Mouse (Mus musculus) myocyte (in vitro differentiated cells): ENCODE data around the gene Mylk3. TPM values are rescaled to one million over a fixed set of nuclear protein-coding genes. Genes with fewer than 3 reads are reported as not detected.
A peak's percentile ranks its signal among the peaks of the same experiment; 100 is the strongest.

ENCODE experiments used
- H3K27me3 ChIP-seq: one replicate; pipeline ENCODE4 v1.6.1; 2011; ENCODE audit not compliant: control insufficient read depth, insufficient read depth, insufficient read length
- H3K36me3 ChIP-seq: one replicate; pipeline ENCODE4 v1.6.1; 2011; ENCODE audit not compliant: control insufficient read depth, insufficient read depth
- H3K4me2 ChIP-seq: one replicate; pipeline ENCODE4 v1.6.1; 2011; ENCODE audit warnings: low read depth, control low read depth
- H3K4me3 ChIP-seq: one replicate; pipeline ENCODE4 v1.5.1; 2011; ENCODE audit warnings: mild to moderate bottlenecking, control low read depth, moderate library complexity
- H3K79me2 ChIP-seq: one replicate; pipeline ENCODE4 v1.6.1; 2011; ENCODE audit not compliant: control insufficient read depth, insufficient read depth
- H3ac ChIP-seq: one replicate; pipeline ENCODE4 v1.6.1; 2011; ENCODE audit not compliant: control insufficient read depth, insufficient read length
- CEBPB ChIP-seq: IDR thresholded peaks from 2 replicates; pipeline ENCODE4 v1.6.1; 2011; ENCODE audit warnings: mild to moderate bottlenecking, moderate library complexity; ENCODE audit not compliant: poor library complexity, insufficient read depth, severe bottlenecking
- E2F4 ChIP-seq: IDR thresholded peaks from one replicate; pipeline ENCODE4 v1.6.1; 2011; ENCODE audit warnings: mild to moderate bottlenecking, control low read depth, moderate library complexity; ENCODE audit not compliant: insufficient read depth
- MAX ChIP-seq: IDR thresholded peaks from one replicate; pipeline ENCODE4 v1.6.1; 2011; ENCODE audit warnings: low read depth, mild to moderate bottlenecking, control low read depth
- MYOD1 ChIP-seq, 3 experiments: IDR thresholded peaks; one replicate each; pipeline ENCODE4 v1.6.1; 2011; ENCODE audit warnings: control low read depth in 2 of 3, low read depth in 2 of 3, mild to moderate bottlenecking in 2 of 3, moderate library complexity in 1 of 3; ENCODE audit not compliant: insufficient read length in 2 of 3, control insufficient read depth in 1 of 3
- MYOG ChIP-seq, 3 experiments: IDR thresholded peaks; one replicate each; pipeline ENCODE4 v1.6.1; 2011; ENCODE audit warnings: control low read depth in 2 of 3, low read depth in 2 of 3, mild to moderate bottlenecking in 2 of 3; ENCODE audit not compliant: insufficient read length in 2 of 3, control insufficient read depth in 1 of 3, insufficient read depth in 1 of 3
- POLR2A ChIP-seq: IDR thresholded peaks from one replicate; pipeline ENCODE4 v1.6.1; 2011; ENCODE audit warnings: low read depth, mild to moderate bottlenecking, control low read depth, moderate library complexity; ENCODE audit not compliant: insufficient read length
- POLR2AphosphoS2 ChIP-seq: IDR thresholded peaks from one replicate; pipeline ENCODE4 v1.6.1; 2011; ENCODE audit warnings: low read depth, control low read depth; ENCODE audit not compliant: insufficient read length
- REST ChIP-seq: IDR thresholded peaks from one replicate; pipeline ENCODE4 v1.6.1; 2011; ENCODE audit warnings: mild to moderate bottlenecking, control low read depth, moderate library complexity; ENCODE audit not compliant: insufficient read depth, insufficient read length
- SRF ChIP-seq: IDR thresholded peaks from one replicate; pipeline ENCODE4 v1.6.1; 2011; ENCODE audit warnings: low read depth; ENCODE audit not compliant: control insufficient read depth, insufficient read length
- TCF12 ChIP-seq: IDR thresholded peaks from one replicate; pipeline ENCODE4 v1.6.1; 2011; ENCODE audit warnings: mild to moderate bottlenecking, control low read depth; ENCODE audit not compliant: poor library complexity, insufficient read depth, severe bottlenecking
- TCF3 ChIP-seq: IDR thresholded peaks from one replicate; pipeline ENCODE4 v1.6.1; 2011; ENCODE audit warnings: low read depth, control low read depth; ENCODE audit not compliant: insufficient read length
- USF1 ChIP-seq: IDR thresholded peaks from one replicate; pipeline ENCODE4 v1.6.1; 2011; ENCODE audit warnings: low read depth, mild to moderate bottlenecking, control low read depth, moderate library complexity
- polyA plus RNA-seq: library from polyadenylated mRNA; unstranded; fragments of >200 nt; fragmentation: generic; extraction: Trizol; gene quantifications from one replicate; pipeline ENCODE4 v1.2.1, GENCODE M21; 2012; ENCODE audit warnings: missing spikeins

Gene Mylk3
- polyA plus RNA-seq, 1 experiment = 3.7 TPM

DNA sequence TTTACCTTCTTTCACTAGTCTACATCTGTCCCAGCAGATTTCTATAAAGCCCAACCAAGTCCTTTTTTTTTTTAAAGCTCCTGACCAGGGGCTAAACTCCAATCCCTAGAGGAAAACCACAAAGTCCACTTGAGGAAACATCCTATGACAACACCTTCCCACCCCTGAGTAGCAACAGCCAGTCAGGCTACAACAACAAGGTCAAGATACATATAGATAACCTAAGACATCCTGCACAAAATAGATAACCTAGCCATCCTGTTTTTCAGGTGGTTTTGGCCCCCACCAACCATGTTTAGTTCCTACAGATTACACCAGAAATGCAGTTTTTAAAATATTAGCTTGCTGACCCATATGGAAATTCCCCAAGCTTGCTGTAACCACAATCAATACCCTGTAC lies 51.0 kb downstream of the Mylk3 start:
- no peak overlapping the region for H3ac ChIP-seq
- H3K36me3 ChIP-seq = no peaks in the 10 kb centered on the region
- no peaks in the 10 kb centered on the region for H3K79me2 ChIP-seq
- no peak for TF ChIP-seq TCF12
- no peak for TF ChIP-seq TCF3
- TF ChIP-seq POLR2AphosphoS2 = no peak
- no peak for TF ChIP-seq E2F4
- no peak for TF ChIP-seq MYOD1 (IDR thresholded peaks at IDR 0.05; ENCODE audit: control insufficient read depth in 1 of 3, insufficient read length in 2 of 3, low read depth in 2 of 3)
- no peak for TF ChIP-seq CEBPB
- TF ChIP-seq POLR2A = no peak
- no peak for TF ChIP-seq REST
- TF ChIP-seq USF1 = no peak
- no peak for TF ChIP-seq SRF
- TF ChIP-seq MAX = no peak
- no peak for TF ChIP-seq MYOG (IDR thresholded peaks at IDR 0.05; ENCODE audit: control insufficient read depth in 1 of 3, insufficient read depth in 1 of 3, insufficient read length in 2 of 3, low read depth in 2 of 3)
- no peaks in the 10 kb centered on the region for H3K27me3 ChIP-seq
- H3K4me2 ChIP-seq = no peak overlapping the region
- H3K4me3 ChIP-seq = no peak overlapping the region

DNA sequence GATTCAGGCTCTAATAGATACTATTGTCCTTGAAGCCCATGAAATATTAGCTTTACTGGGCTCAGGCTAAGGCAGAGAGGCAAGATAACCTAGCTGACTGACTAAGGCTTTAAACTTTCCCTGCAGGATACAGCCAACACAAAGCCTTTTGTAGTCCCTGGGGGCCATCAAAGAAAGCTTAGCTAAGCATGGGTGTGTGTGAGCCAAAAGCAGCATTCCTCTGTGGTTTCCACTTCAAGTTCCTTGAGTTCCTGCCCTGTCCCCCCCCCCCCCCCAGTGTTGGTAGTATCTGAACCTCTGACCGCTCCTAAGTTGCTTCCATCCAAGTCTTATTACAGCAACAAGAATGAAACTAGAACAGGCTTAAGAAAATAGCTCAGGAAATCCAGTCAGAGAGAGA lies 56.6 kb downstream of the Mylk3 start:
- TF ChIP-seq E2F4 (no peak), REST (no peak), USF1 (no peak), MAX (no peak), TCF12 (no peak), SRF (no peak), CEBPB (no peak), TCF3 (no peak), POLR2AphosphoS2 (no peak), MYOG (IDR thresholded peaks at IDR 0.05; ENCODE audit: control insufficient read depth in 1 of 3, insufficient read depth in 1 of 3, insufficient read length in 2 of 3, low read depth in 2 of 3) (no peak), MYOD1 (IDR thresholded peaks at IDR 0.05; ENCODE audit: control insufficient read depth in 1 of 3, insufficient read length in 2 of 3, low read depth in 2 of 3) (no peak), POLR2A (no peak)
- Histone ChIP-seq H3K4me2 (peak overlapping the region; percentile 37), H3K27me3 (no peaks in the 10 kb centered on the region), H3ac (no peak overlapping the region), H3K4me3 (no peak overlapping the region), H3K79me2 (no peaks in the 10 kb centered on the region), H3K36me3 (no peaks in the 10 kb centered on the region)

DNA sequence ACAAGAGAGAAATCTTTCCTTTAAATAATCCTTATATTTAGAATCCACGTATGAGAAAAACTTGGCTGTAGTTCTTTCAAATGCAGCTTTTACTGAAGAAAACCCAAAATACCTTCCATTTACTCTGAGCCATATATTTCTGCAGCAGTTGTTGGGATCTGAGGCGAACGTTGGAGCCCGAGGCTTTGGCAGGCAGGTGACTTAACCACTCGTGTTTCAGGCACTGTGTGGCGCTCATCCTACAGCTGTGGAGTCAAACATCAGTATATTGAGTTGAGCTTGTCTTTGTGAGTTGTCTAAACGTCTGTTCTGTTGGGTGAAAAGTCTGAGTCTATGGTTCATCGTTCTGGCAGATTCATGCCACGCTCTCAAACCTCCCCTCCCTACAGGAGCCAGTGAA lies 59.1 kb downstream of the Mylk3 start:
- Histone ChIP-seq H3ac (no peak overlapping the region), H3K4me2 (peak overlapping the region; percentile 51), H3K27me3 (no peaks in the 10 kb centered on the region), H3K36me3 (no peaks in the 10 kb centered on the region), H3K79me2 (no peaks in the 10 kb centered on the region), H3K4me3 (no peak overlapping the region)
- TF ChIP-seq CEBPB (no peak), POLR2AphosphoS2 (no peak), MYOG (IDR thresholded peaks at IDR 0.05; ENCODE audit: control insufficient read depth in 1 of 3, insufficient read depth in 1 of 3, insufficient read length in 2 of 3, low read depth in 2 of 3) (no peak), REST (no peak), POLR2A (no peak), E2F4 (no peak), MYOD1 (IDR thresholded peaks at IDR 0.05; ENCODE audit: control insufficient read depth in 1 of 3, insufficient read length in 2 of 3, low read depth in 2 of 3) (no peak), TCF12 (no peak), MAX (no peak), SRF (no peak), TCF3 (no peak), USF1 (no peak)

DNA sequence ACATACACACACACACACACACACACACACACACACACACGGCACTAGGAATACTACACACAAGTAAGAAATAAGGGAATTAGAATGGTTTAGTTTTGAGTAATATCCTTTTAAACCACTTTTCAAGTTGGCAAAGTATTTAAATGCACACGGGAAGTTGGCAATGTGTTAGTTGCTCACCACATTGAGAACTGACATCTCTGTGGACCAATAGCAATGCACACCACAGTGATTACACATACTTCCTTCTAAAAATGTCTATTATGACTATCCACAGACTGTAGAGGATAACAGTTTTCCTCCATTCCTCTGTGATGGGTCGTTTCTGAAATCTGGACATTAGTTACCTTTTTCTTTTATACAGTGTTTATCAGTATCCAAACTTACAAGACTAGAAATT lies 63.1 kb downstream of the Mylk3 start:
- TF ChIP-seq TCF3 (no peak), MYOD1 (IDR thresholded peaks at IDR 0.05; ENCODE audit: control insufficient read depth in 1 of 3, insufficient read length in 2 of 3, low read depth in 2 of 3) (no peak), MYOG (IDR thresholded peaks at IDR 0.05; ENCODE audit: control insufficient read depth in 1 of 3, insufficient read depth in 1 of 3, insufficient read length in 2 of 3, low read depth in 2 of 3) (no peak), SRF (no peak), USF1 (no peak), REST (no peak)
- H3K36me3 ChIP-seq = no peaks in the 10 kb centered on the region

DNA sequence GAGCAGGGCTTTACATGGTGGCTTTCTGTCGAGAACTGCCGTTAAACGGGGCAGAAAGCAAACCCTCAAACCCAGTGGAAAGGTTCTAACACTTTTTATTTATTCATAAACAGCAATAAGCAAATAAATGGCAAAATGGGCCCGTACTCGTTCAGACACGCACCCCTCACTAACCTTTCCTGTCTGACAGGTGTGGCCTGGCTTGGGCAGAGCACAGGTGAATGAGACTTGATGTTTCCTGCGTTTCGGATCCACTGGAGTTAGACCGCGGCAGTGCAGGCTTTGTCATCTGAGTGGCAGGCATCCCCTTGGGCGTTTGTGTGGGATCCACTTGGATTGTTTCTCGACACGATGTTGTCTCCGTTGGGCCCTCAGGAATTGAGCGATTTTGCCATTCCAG lies 64.2 kb downstream of the Mylk3 start:
- H3K36me3 ChIP-seq = no peaks in the 10 kb centered on the region
- H3K27me3 ChIP-seq = no peaks in the 10 kb centered on the region
- no peak overlapping the region for H3K4me3 ChIP-seq
- no peak overlapping the region for H3ac ChIP-seq
- no peak overlapping the region for H3K4me2 ChIP-seq
- no peaks in the 10 kb centered on the region for H3K79me2 ChIP-seq
- TF ChIP-seq TCF12 (no peak), TCF3 (no peak), MYOG (IDR thresholded peaks at IDR 0.05; ENCODE audit: control insufficient read depth in 1 of 3, insufficient read depth in 1 of 3, insufficient read length in 2 of 3, low read depth in 2 of 3) (no peak)

More for the DNA sequence above, 63.1 kb downstream of the Mylk3 start:
- H3K4me2 ChIP-seq = no peak overlapping the region
- H3K27me3 ChIP-seq = no peaks in the 10 kb centered on the region
- H3K4me3 ChIP-seq = no peak overlapping the region
- no peaks in the 10 kb centered on the region for H3K79me2 ChIP-seq
- no peak overlapping the region for H3ac ChIP-seq
